Mouse (Mus musculus) thymus, postnatal 10 days (tissue): ENCODE measurements around the gene Ddx11.
"Not testable (repeated sequence)": the region's sequence is repeated elsewhere in the genome, so short reads cannot be mapped to it uniquely, and the experiment has no call there.

ENCODE experiments used
- DNase-seq, 2 experiments: peaks; one replicate each; pipeline ENCODE4 v3.0.0; 2021; ENCODE audit warnings: low spot score in 2 of 2

Gene Ddx11

DNA sequence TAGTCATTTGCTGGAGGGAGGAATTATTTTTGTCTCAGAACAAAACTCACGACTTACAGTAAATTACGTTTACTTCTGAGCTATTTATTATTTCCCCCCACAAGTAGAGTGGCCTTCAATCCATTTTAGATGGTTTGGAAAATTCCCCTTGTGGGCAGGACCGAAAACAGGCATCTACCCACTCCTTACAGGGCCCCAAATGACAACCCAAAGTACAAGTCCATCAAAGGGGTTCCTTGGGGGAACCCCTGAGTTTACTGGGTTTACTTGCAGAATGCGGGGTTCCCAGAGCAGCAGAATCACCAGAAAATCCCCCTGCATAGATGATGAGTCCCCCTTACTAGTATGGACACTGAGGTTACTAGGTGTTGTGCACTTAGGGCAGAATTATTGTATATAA is 11.2 kb upstream of the Ddx11 start:
- DNase-seq = no peak

DNA sequence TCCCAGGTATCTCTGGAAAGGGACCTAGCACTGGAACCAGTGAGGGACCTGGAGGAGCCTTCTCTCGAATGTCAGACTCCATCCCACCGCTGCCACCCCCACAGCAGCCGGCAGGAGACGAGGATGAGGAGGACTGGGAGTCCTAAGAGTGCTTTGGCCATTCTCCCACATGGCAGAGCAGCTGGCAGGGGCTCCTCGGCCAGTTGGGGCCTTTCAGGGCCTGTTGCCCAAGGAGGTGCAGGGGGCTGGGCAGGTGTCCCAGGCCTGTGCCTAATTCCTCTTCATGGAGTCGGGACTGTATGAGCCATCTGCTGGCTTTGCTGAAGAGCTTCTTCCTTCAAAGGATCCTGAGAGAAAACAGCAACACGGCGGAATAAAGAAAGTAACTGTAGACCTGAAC is 4.3 kb upstream of the Ddx11 start:
- no peak for DNase-seq

DNA sequence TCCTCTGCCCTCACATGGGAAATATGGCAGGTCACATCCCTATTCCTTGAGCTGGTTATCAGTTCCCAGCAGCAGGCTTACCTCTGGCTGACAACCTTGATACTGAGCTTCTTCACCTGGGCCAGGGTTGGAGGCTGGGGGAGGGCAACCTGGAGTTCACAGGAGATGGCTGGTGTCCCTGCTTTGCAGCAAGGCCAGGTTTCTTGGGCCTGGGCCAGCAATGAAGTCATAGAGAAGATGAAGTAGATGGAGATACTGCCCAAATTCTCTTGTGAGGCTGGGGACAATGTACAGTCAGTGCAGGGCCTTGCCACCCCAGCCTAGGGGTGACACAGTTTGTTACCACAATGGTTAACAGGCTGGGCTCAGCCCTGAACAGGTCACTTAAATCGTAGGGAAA is 2.6 kb upstream of the Ddx11 start:
- DNase-seq = no peak

DNA sequence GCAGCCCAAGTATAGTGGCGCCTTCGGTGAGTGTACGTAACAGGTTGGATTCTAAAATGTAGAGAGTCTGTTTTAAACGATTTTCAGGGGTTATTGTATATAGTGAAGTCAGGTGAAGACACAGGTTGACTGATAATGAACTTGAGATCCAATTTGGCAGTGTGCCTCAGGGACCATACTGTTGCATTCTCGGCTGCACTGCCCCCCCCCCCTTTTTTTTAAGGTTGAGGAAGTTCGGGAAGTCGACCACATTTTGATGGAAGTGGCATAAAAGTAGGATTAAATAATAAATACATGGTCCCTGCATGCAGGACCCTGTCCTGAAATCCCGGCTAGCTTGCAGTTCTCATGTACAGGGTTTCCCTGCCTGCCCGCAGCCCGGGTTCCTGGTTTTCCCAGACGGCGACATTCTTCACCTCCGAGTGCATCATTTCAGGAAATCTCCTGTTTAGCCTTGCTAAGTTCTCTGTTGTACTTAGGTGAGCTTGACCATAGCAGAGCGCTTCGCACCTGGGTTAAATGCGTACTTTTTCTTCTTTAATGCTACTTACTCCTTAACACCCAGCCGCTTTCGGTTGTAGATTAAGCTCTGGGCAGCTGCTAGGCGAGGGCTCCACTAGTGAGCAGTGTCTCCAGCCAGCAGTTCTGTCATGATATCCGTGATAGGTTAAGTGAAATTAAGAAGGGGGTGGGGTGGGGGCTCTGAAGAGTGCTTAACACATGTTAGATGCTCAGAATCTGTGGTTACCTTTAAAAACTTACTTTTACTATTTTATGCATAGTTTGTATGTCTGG is 693 bp downstream of the Ddx11 start:
- DNase-seq = no peak

DNA sequence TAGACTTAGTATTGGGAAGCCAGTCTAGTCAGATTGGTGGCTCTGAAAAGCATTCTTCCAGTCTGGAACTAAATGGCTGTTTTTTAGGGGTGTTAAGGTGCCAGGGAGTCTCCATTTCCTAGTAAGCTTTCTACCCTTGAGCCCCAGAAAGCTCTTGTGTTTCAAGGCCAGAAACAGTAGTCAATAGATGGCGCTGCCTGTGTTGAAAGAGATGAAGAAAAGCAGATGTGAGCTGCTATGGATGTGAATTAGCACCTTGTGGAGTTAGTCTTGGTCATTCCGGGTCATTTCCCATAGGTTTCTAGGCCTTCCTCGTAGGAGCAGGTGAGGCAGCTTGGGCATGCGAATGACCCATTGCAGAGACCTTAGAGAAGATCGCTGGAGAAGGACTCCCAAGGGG is 1.9 kb downstream of the Ddx11 start:
- DNase-seq = no peak

DNA sequence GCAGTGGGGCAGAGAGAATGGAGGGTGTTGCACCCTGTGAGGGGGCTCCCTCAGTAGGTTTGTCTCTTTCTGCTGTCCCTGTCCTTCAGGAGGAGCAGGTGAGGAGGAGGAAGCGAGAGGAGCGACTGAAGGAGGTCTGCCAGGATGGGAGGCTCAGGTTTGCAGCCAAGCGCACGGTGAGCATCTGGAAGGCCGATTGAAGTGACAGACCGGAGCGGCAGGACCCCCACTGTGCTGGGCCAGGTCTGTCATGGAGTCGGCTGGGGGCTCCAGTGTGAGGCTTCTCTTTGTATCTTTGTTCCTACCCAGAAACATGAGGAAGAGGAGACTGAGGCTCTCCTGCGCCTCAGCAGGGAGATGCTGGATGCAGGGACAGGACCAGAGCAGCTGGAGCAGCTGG is 7.1 kb downstream of the Ddx11 start:
- DNase-seq = no peak

DNA sequence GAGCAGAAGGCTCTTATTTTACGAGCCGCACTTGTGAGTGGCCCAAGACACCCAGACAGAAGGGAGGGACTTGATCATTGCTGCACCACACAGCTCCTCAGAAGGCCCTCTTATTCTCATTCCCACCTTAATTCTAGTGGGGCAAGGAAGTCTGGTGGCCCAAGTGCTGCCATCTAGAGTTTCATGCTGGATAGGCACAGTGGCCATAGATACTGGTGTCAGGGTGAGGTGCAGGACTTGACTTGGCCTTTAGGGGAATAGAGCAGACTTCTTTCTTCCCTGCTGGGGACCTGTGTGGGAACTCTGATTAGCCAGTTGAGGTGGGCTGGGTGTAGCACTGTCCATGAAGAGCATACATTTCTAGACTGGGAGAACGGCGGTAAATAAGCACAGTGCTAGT is 7.9 kb downstream of the Ddx11 start:
- peak; percentile 18 to 35 for DNase-seq

DNA sequence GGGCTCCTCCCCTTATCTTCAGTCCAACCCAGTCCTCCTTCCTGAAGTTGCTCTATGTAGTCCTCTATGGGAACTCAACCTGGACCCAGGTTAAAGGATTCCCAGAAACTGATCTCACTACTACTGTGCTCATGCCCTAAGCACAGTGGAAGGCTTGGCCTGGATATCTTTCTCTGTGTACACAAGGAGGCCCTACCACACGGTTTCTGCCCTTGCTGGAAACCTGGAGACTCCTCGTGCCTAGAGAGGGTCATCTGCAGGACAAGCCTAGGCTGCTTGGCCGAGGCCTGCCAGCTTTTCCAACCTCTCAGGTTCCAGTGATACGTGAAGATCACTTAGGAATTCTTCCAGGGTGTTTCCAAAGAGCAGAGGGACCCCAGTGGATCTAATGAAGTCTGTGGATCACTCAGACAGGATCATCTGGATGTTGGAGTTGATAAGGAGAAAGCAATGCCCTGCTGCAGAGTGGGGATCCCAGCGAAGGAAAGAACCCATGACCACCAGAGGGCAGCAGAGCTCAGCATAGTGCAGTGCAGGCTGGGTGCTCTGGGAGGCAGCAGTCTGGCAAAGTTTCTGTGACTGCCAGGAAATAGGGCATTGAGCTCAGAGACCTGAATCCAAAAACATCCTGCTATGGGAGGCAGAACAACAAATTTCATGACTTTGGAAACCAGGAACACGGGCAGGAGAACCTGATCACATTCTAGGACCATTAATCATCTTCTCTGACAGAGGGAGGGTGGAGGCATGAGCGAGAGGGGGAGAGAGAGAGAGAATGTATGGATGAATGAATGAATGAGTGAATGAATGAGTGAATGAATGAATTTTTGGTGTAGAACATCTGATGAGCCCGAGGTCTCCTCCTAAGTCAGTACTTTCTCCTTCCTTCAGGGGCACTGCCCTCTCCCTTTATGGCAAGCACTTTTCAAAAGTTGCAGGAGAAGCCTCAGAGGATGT is 29.7 kb downstream of the Ddx11 start:
- DNase-seq = not testable (repeated sequence)

DNA sequence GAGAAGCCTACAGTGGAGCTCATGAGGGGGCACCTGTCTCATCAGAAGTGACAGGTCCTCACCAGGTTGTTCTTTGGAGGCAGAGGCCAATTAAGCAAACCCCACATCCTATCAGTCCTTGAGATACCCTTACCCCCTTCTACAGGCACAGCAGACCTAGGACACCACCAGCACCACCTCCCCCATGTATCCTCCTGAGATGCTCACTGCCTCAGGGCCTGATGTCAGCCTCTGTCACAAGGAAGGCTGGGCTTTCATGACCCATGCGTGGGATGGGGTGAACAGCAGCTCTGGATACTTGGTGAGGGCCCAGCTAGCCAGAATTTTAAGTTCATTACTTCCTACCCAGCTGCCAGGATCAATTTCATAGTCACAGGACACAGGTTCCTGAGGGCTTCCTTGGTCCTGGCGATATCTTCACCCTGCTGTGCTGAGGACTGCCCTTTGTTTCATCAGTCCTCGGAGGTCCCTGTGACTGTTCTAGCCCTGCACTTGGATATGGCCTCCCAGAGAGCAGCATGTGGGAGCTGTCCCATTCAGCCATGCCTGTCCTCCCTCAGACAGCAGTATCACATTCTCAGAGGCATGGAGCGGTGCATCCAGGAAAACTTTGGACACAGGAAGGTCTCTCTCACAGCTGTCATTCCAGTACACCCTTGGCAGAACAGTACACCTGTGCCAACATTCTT is 30.6 kb downstream of the Ddx11 start:
- not testable (repeated sequence) for DNase-seq

DNA sequence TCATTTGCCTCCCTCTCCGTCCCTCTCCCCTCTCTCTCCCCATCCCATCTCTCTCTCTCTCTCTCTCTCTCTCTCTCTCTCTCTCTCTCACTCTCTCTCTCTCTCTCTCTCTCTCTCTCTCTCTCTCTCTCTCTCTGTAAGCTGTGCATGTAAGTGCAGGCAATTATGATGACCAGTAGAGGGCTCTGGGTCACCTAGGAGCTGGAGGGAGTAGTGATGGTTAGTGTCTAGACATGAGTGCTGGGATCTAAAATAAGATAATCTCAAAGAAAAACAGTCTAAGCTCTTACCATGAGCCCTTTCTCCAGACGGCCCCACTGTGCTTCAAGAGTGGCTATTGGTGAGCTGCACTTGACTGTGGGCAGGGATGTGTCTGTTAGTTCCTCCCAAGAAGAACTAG is 31.6 kb downstream of the Ddx11 start:
- no peak for DNase-seq

DNA sequence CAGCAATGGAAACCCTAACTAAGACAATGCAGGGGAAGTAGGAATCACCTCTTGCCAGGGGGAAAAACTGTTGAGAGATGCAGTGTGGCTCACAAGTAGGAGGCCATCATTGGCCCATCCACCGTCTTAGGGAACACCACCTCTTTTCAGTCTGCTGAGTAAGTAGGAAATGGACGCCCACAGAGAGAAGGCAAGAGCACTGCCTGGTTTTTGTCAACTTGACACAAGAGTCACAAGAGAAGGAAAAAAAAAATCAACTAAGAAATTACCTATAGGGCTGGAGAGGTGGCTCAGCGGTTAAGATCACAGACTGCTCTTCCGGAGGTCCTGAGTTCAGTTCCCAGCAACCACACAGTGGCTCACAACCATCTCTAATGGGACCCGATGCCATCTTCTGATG is 35.0 kb downstream of the Ddx11 start:
- DNase-seq = no peak

DNA sequence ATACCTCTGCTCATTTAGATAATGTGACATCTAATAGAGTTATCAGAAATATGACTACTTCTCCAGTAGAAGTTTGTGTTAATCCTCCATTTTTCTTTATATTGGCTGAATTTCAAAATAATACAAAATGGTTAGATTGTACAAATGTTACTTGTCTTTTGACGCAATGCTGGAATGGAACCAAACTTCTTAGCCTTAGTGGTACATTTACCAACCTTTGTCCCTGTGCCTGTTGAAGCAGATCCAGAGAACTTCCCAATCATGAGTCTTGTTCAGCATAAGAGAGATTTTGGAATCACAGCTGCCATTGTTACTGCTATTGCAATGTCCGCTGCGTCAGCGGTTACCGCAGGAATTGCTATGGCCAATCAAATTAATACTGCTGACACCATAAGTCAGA is 43.8 kb downstream of the Ddx11 start:
- not testable (repeated sequence) for DNase-seq

DNA sequence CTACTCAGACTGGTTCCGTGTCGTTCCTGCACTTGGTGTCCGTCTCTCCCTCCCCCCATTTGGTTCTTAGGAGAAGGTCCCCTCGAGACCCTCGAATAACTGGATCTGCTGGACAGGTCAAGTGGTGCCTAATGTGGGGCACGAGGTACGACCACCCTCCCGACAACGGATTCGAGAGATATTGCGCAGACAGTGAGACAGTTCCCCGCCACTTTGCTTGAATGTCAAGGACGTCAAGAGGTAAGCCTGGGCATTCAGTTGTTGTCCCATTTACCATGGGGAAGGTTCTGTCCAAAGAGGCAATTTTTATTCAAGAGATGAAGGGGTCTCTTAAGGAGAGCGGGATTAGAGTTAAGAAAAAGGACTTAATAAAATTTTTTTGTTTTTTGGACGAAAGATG is 47.7 kb downstream of the Ddx11 start:
- not testable (repeated sequence) for DNase-seq

DNA sequence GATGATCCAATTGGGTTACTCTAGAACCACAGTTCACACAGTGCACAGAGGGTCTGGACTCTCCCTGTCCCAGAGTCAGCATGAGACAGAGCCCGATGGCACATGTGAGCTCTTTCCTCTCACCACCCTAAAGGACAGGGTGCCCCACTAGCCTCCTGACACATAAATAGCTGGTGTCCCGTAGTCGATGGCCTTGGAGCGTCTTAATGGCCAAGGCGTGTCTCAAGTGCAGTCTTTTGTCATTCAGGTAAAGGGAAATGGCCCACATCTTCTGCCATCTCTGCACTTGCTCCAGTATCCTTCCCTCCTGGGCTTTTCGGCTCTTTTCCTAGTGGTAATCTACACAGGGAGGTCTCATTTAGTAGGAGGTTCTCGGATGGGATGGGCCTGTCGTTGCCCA is 67.3 kb downstream of the Ddx11 start:
- DNase-seq = no peak

DNA sequence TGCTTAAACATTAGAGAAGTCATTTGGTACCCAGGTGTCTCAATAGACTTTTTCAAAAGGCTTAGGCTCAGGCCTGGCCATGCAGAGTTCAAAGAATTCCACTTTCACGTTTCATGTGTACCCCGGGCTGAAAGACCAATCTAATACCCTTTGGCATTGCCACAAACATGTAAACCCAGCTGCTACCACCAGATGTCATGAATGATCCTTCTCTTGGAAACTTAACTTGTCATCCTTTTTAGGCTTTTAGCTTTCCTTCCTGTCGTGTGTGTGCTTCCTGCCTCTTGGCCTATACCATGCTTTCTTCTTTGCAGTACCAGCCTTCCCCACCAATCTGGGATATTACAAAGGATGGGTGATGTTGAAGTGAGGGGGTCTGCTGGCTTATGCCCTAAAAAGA is 73.7 kb downstream of the Ddx11 start:
- DNase-seq = no peak
